Mouse (Mus musculus) forebrain, embryonic 14.5 days (tissue): ENCODE data around the gene Zfp367. TPM values are rescaled to one million over a fixed set of nuclear protein-coding genes. Genes with fewer than 3 reads are reported as not detected.

Experiments used
- ATAC-seq: fragments of 200-750 bp; cut with Nextera tagmentation; 2 replicates; pipeline ENCODE4 v1.8.0; 2017; ENCODE audit warnings: mild to moderate bottlenecking, moderate library complexity
- DNase-seq: peaks from one replicate; pipeline ENCODE4 v3.0.0-alpha.2; 2015; ENCODE audit warnings: low spot score
- H3K27ac ChIP-seq: fragments of 300-500 bp; sonication (generic); 2 replicates; pipeline ENCODE4 v1.5.1; 2014; ENCODE audit warnings: low read depth, mild to moderate bottlenecking, control low read depth, low read length, moderate library complexity
- H3K27me3 ChIP-seq: fragments of 300-500 bp; sonication (generic); replicated peaks from 2 replicates; pipeline ENCODE4 v1.6.1; 2014; ENCODE audit warnings: low read length, control low read depth, mixed read lengths; ENCODE audit not compliant: control insufficient read depth, insufficient read depth
- H3K36me3 ChIP-seq: fragments of 300-500 bp; sonication (generic); 2 replicates; pipeline ENCODE4 v1.6.1; 2014; ENCODE audit warnings: low read length, control low read depth; ENCODE audit not compliant: control insufficient read depth, insufficient read depth
- H3K4me1 ChIP-seq: fragments of 300-500 bp; sonication (generic); 2 replicates; pipeline ENCODE4 v1.6.1; 2014; ENCODE audit warnings: antibody characterized with exemption, low read length, control low read depth; ENCODE audit not compliant: control insufficient read depth, insufficient read depth
- H3K4me2 ChIP-seq: fragments of 300-500 bp; sonication (generic); 2 replicates; pipeline ENCODE4 v1.6.1; 2014; ENCODE audit warnings: mild to moderate bottlenecking, control low read depth, low read length
- H3K4me3 ChIP-seq: fragments of 300-500 bp; sonication (generic); 2 replicates; pipeline ENCODE4 v1.5.1; 2014; ENCODE audit warnings: low read depth, low read length, control low read depth
- H3K9ac ChIP-seq: fragments of 300-500 bp; sonication (generic); 2 replicates; pipeline ENCODE4 v1.6.1; 2014; ENCODE audit warnings: mild to moderate bottlenecking, low read length, control low read depth, moderate library complexity
- H3K9me3 ChIP-seq: fragments of 300-500 bp; sonication (generic); replicated peaks from 2 replicates; pipeline ENCODE4 v1.6.1; 2016; ENCODE audit warnings: low read length, control low read depth, mixed read lengths; ENCODE audit not compliant: control insufficient read depth
- WGBS: fragments of 180-500 bp; shearing (Covaris S2); extraction: QIAGEN DNeasy Blood & Tissue Kit; methylation state at CpG from one replicate; pipeline ENCODE4 v1.1.7; 2014; 5-methylcytosine and 5-hydroxymethylcytosine counted together
- polyA plus RNA-seq: library from polyadenylated mRNA; unstranded; fragments of >200 nt; fragmentation: Nextera tagmentation; extraction: Ambion mirVana; gene quantifications from 2 replicates; pipeline ENCODE4 v1.2.1, GENCODE M21; 2014

The Zfp367 gene
- polyA plus RNA-seq, 1 experiment from 2014 or later: 15.0 TPM

DNA sequence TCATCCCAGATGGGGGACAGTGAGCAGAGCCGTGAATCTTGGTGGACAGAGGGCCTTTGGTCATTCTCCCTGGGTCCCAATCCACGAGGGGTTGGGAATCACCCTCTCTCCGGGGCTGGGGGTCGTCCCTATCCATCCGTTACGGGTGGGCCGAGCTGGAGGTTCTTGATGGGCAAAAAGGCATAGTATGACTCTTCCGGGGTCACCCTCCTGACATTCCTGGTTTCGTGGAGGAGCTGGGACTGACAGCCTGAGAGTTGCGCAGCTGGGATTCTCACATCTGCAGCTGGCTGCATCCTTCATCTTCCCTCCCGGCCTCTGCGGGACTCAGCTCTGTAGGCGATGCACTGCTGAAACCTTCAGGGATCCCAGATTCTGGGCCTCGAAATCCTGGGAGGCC lies 9.6 kb upstream of the Zfp367 start:
- Histone ChIP-seq H3K4me3 (peak overlapping the region; percentile 74), H3K9ac (peak overlapping the region; percentile 82), H3K36me3 (no peaks in the 10 kb centered on the region), H3K27me3 (0 out of 2 replicates have a peak, but pooled peaks cover 3% of the 10 kb centered on the region), H3K4me1 (peaks cover 10% of the 10 kb centered on the region), H3K4me2 (peak overlapping the region; percentile 97), H3K9me3 (no peaks in the 10 kb centered on the region), H3K27ac (no peak overlapping the region)
- DNase-seq (peak; percentile 31), ATAC-seq (no peak)
- under 1% methylated on average over 14 of the region's 14 CpGs for WGBS

- peak overlapping the region; percentile 82 for H3K9ac ChIP-seq
- H3K4me2 ChIP-seq: peak overlapping the region; percentile 97
- H3K4me3 ChIP-seq: peak overlapping the region; percentile 74
- H3K27ac ChIP-seq: peak overlapping the region; percentile 63; the same call in 1 of the 2 replicates
- H3K36me3 ChIP-seq: no peaks in the 10 kb centered on the region
- H3K4me1 ChIP-seq: peaks cover 10% of the 10 kb centered on the region
- no peak for DNase-seq
- H3K9me3 ChIP-seq: no peaks in the 10 kb centered on the region
- under 1% methylated on average over 70 of the region's 71 CpGs for WGBS
- 0 out of 2 replicates have a peak, but pooled peaks cover 3% of the 10 kb centered on the region for H3K27me3 ChIP-seq
- ATAC-seq: no peak; the same call in 1 of the 2 replicates
These were observed 9.1 kb upstream of the Zfp367 start for GRCm38 (mm10) chr13:64161916-64162611.

DNA sequence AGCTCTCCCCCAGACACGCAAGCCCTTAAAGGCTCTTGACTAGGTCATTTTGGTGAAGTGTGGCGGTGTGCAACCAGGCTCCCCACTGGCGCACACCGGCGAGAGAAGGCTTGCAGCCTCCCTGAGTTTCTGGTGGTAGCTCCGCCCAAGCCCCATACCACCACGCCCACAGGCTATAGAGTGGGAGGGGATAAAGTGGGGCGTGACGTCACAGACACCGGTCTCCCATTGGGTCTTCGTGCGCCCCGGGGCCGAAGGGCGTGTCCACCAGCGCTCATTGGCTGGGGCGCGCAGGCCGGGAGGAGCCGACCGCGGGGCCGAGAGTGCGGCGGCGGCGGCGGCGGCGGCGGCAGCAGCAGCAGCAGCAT lies 8.5 kb upstream of the Zfp367 start, which contains the start of gene Habp4:
Gene Habp4, plus strand, starts transcription at position 277 of the 368 bp plus-strand sequence.
- Histone ChIP-seq H3K4me1 (peaks cover 10% of the 10 kb centered on the region), H3K9me3 (no peaks in the 10 kb centered on the region), H3K4me2 (peak within 1 kb of the TSS; percentile 97), H3K27ac (peak within 1 kb of the TSS; percentile 63; the same call in 1 of the 2 replicates), H3K27me3 (0 out of 2 replicates have a peak, but pooled peaks cover 3% of the 10 kb centered on the region), H3K36me3 (no peaks in the 10 kb centered on the region), H3K4me3 (peak within 1 kb of the TSS; percentile 74), H3K9ac (peak within 1 kb of the TSS; percentile 82)
- DNase-seq (peak; percentile 99), ATAC-seq (peak; percentile 99)
- WGBS: 0% methylated on average over 30 of the region's 31 CpGs

- H3K4me2 ChIP-seq: no peak overlapping the region
- H3K4me3 ChIP-seq: no peak overlapping the region
- ATAC-seq (no peak), DNase-seq (no peak)
- no peaks in the 10 kb centered on the region for H3K27me3 ChIP-seq
- no peak overlapping the region for H3K27ac ChIP-seq
- H3K4me1 ChIP-seq: peaks cover under 1% of the 10 kb centered on the region; the same call in 1 of the 2 replicates
- no peaks in the 10 kb centered on the region for H3K9me3 ChIP-seq
- no peak overlapping the region for H3K9ac ChIP-seq
- H3K36me3 ChIP-seq: no peaks in the 10 kb centered on the region
These were observed 4.0 kb upstream of the Zfp367 start for GRCm38 (mm10) chr13:64156966-64157365.

DNA sequence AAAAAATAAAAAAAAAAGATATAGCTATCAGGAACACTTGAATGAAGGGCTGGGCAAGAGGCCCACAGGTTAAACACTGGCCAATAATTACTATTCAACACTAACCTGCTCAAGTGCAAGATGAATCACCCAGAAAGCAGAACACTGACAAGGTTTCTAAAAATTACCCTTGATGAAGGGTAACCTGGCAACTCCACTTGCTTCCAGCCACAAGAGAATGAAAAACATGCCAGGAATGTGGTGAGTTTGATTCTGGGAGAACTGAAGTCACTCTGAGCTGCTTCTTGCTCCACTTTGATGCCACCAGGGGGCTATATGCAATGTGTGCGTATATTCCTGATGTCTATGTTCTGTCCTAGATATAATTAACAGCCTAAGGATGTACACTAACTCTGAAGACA lies 2.2 kb upstream of the Zfp367 start:
- Histone ChIP-seq H3K27me3 (no peaks in the 10 kb centered on the region), H3K9ac (no peak overlapping the region), H3K27ac (no peak overlapping the region), H3K9me3 (no peaks in the 10 kb centered on the region), H3K4me2 (no peak overlapping the region), H3K36me3 (no peaks in the 10 kb centered on the region), H3K4me3 (no peak overlapping the region), H3K4me1 (peaks cover 6% of the 10 kb centered on the region; the same call in 1 of the 2 replicates)
- 13% methylated on average over 1 of the region's 1 CpGs for WGBS
- ATAC-seq: no peak
- DNase-seq: peak; percentile 29

DNA sequence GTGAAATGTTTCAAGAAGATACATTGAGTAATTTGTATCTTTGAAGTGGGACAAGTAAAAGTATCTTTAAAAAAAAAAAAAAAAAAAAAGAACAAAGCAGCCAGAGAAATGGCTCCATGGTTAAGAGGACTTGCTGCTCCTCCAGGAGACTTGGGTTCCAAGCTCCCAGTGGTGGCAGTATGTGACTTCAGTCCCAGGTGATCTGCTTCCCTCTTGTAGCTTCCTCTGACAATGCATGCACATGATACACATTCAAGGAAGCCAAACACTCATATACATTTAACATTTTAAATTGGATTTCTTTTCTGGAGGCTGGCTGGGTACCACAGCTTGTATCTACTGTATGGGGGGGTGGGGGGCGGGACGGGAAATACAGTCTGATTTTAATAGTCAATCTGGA lies 1.6 kb upstream of the Zfp367 start:
- Histone ChIP-seq H3K4me2 (no peak overlapping the region), H3K4me3 (no peak overlapping the region), H3K36me3 (no peaks in the 10 kb centered on the region), H3K27ac (no peak overlapping the region), H3K4me1 (peaks cover 9% of the 10 kb centered on the region; the same call in 1 of the 2 replicates), H3K9me3 (no peaks in the 10 kb centered on the region), H3K27me3 (no peaks in the 10 kb centered on the region), H3K9ac (no peak overlapping the region)
- DNase-seq (no peak), ATAC-seq (no peak)
- 55% methylated on average over 2 of the region's 2 CpGs for WGBS

- Histone ChIP-seq H3K4me3 (peak overlapping the region; percentile 92), H3K27me3 (no peaks in the 10 kb centered on the region), H3K9me3 (no peaks in the 10 kb centered on the region), H3K4me2 (peak overlapping the region; percentile 83), H3K9ac (peak overlapping the region; percentile 45), H3K36me3 (no peaks in the 10 kb centered on the region), H3K27ac (no peak overlapping the region), H3K4me1 (peaks cover 9% of the 10 kb centered on the region; the same call in 1 of the 2 replicates)
- ATAC-seq: peak; percentile 32
- WGBS: under 1% methylated on average over 18 of the region's 18 CpGs
- DNase-seq: peak; percentile 47
These were observed 807 bp upstream of the Zfp367 start for GRCm38 (mm10) chr13:64153751-64154267.

- ATAC-seq (peak; percentile 50), DNase-seq (no peak)
- Histone ChIP-seq H3K9ac (peak overlapping the region; percentile 72), H3K4me1 (peaks cover 9% of the 10 kb centered on the region; the same call in 1 of the 2 replicates), H3K27ac (peak overlapping the region; percentile 73), H3K36me3 (no peaks in the 10 kb centered on the region), H3K4me3 (peak overlapping the region; percentile 92), H3K27me3 (no peaks in the 10 kb centered on the region), H3K4me2 (peak overlapping the region; percentile 83), H3K9me3 (no peaks in the 10 kb centered on the region)
- WGBS: under 1% methylated on average over 47 of the region's 61 CpGs
These were observed 325 bp downstream of the Zfp367 start for GRCm38 (mm10) chr13:64152671-64153082.

DNA sequence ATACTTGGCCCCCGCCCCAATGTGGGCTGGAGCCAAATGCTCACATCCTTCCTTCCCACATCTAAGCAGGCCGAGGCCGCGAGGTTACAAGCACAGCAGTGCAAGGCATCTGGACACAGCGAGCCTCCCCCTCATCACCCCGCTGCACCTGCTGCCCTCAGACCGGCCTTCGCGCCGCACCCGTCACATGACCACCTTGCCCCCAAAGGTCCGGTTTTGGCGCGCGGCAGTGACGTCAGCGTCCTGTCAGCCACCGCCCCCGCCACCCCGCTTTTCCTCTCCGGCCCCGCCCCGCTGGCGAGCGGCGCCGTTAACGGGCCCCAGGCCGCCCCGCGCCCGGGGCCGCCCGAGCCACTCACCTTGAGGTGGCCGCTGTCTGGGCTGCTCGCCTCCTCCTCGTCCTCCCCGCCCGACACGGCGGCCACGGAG lies 747 bp downstream of the Zfp367 start:
- no peaks in the 10 kb centered on the region for H3K27me3 ChIP-seq
- WGBS: under 1% methylated on average over 31 of the region's 42 CpGs
- DNase-seq (peak; percentile 75), ATAC-seq (peak; percentile 19)
- H3K36me3 ChIP-seq: no peaks in the 10 kb centered on the region
- H3K9me3 ChIP-seq: no peaks in the 10 kb centered on the region
- peak overlapping the region; percentile 73 for H3K27ac ChIP-seq
- peaks cover 9% of the 10 kb centered on the region; the same call in 1 of the 2 replicates for H3K4me1 ChIP-seq
- peak overlapping the region; percentile 83 for H3K4me2 ChIP-seq
- H3K4me3 ChIP-seq: peak overlapping the region; percentile 92
- peak overlapping the region; percentile 72 for H3K9ac ChIP-seq
